Mouse (Mus musculus): ENCODE measurements around the gene Naga. TPM values are rescaled to one million over a fixed set of nuclear protein-coding genes. Genes with fewer than 3 reads are reported as not detected.

Gene Naga
- polyA plus RNA-seq, 1 experiment from 2014 or later, result 29.2 TPM

- WGBS, result 55% methylated on average over 39 of the region's 39 CpGs
- Histone ChIP-seq H3K9me3 (replicated peaks) (0 out of 2 replicates have a peak, but pooled peaks cover 2% of the 10 kb centered on the region), H3K27ac (no peak within 1 kb of the TSS), H3K27me3 (ENCODE audit: low read depth, poor library complexity, severe bottlenecking) (peaks cover 11% of the 10 kb centered on the region), H3K4me3 (0 out of 2 replicates have a peak within 1 kb of the TSS, but pooled peaks have one; percentile 14), H3K36me3 (no peaks in the 10 kb centered on the region), H3K4me1 (peaks cover 6% of the 10 kb centered on the region; the same call in 1 of the 2 replicates)
- DNase-seq (ENCODE audit: low spot score), result peak; percentile 31
Observed at GRCm38 (mm10) chr15:82298764-82299561, 39.8 kb downstream of the Naga start, which contains the start of gene Wbp2nl. Gene Wbp2nl, plus strand, starts transcription at chr15:82298954.

- no peak overlapping the region for H3K27ac ChIP-seq
- peaks cover 16% of the 10 kb centered on the region for H3K4me1 ChIP-seq
- H3K36me3 ChIP-seq, result peaks cover 31% of the 10 kb centered on the region
- H3K9me3 ChIP-seq (replicated peaks), result 0 out of 2 replicates have a peak, but pooled peaks cover 2% of the 10 kb centered on the region
- H3K4me3 ChIP-seq, result no peak overlapping the region
- peaks cover 7% of the 10 kb centered on the region for H3K27me3 ChIP-seq (ENCODE audit: low read depth, poor library complexity, severe bottlenecking)
- WGBS, result 58% methylated on average over 8 of the region's 8 CpGs
- peak; percentile 35 for DNase-seq (ENCODE audit: low spot score)
Observed at GRCm38 (mm10) chr15:82294059-82294458, 44.7 kb downstream of the Naga start.

GRCm38 (mm10) chr15:82293271-82293711 is 45.4 kb downstream of the Naga start:
- Histone ChIP-seq H3K36me3 (peaks cover 38% of the 10 kb centered on the region), H3K4me3 (no peak overlapping the region), H3K27ac (no peak overlapping the region), H3K9me3 (replicated peaks) (no peaks in the 10 kb centered on the region), H3K4me1 (peaks cover 12% of the 10 kb centered on the region), H3K27me3 (ENCODE audit: low read depth, poor library complexity, severe bottlenecking) (no peaks in the 10 kb centered on the region)
- DNase-seq (ENCODE audit: low spot score), result no peak
- WGBS, result 20% methylated on average over 7 of the region's 7 CpGs

- no peak for DNase-seq (ENCODE audit: low spot score)
- Histone ChIP-seq H3K9me3 (replicated peaks) (no peaks in the 10 kb centered on the region), H3K36me3 (peaks cover 43% of the 10 kb centered on the region), H3K27ac (no peak overlapping the region), H3K27me3 (ENCODE audit: low read depth, poor library complexity, severe bottlenecking) (no peaks in the 10 kb centered on the region), H3K4me1 (peaks cover 12% of the 10 kb centered on the region), H3K4me3 (no peak overlapping the region)
- WGBS, result 33% methylated on average over 5 of the region's 5 CpGs
Observed at GRCm38 (mm10) chr15:82292851-82293250, 45.9 kb downstream of the Naga start.

GRCm38 (mm10) chr15:82290252-82290651 is 48.5 kb downstream of the Naga start:
- Histone ChIP-seq H3K36me3 (peaks cover 68% of the 10 kb centered on the region), H3K9me3 (replicated peaks) (no peaks in the 10 kb centered on the region), H3K27ac (no peak overlapping the region), H3K4me1 (peaks cover 12% of the 10 kb centered on the region), H3K4me3 (no peak overlapping the region), H3K27me3 (ENCODE audit: low read depth, poor library complexity, severe bottlenecking) (no peaks in the 10 kb centered on the region)
- WGBS, result 92% methylated on average over 7 of the region's 7 CpGs
- DNase-seq (ENCODE audit: low spot score), result no peak

DNA sequence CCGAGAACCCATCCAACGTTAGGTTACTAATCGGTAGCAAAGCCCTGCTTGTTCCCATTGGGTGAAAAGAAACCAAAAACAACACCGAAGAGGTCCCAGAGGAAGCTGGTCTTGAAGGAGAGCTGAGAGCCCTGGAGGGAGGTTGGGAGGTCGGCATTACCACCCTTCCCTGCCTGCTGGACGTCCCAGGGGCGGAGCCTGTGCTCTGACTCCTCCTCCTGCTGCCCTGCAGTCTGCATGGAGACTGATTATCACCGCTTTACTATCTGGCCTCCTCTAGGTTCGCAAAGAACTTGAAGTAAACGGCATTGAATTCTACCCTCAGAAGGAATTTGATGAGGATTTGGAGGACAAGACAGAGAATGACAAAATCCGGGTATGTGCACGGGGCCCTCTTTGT is 52.6 kb downstream of the Naga start:
- Histone ChIP-seq H3K4me1 (no peaks in the 10 kb centered on the region), H3K9me3 (replicated peaks) (no peaks in the 10 kb centered on the region), H3K36me3 (peaks cover 97% of the 10 kb centered on the region), H3K27ac (no peak overlapping the region), H3K4me3 (no peak overlapping the region), H3K27me3 (ENCODE audit: low read depth, poor library complexity, severe bottlenecking) (no peaks in the 10 kb centered on the region)
- no peak for DNase-seq (ENCODE audit: low spot score)
- WGBS, result 59% methylated on average over 12 of the region's 12 CpGs

DNA sequence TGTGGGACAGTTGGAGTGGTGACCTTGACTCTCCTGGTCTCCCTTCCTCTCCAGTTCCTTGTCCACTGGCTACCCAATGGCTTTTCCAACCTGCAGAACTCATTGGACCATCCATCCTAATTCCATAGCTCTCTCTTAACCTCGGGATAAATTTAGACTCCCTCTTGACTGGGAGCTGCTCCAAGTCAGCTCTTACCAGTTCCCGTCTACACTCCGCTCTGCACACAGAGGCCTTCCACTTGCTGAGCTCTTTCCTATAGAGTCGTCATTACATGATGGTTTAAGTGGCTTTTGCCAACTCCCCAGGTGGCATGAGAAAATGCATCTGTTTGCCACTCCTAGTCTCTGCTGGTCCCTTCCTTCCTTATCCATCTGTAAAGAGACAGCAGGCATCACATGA is 58.1 kb downstream of the Naga start:
- 86% methylated on average over 4 of the region's 4 CpGs for WGBS
- no peaks in the 10 kb centered on the region for H3K9me3 ChIP-seq (replicated peaks)
- no peaks in the 10 kb centered on the region for H3K27me3 ChIP-seq (ENCODE audit: low read depth, poor library complexity, severe bottlenecking)
- H3K27ac ChIP-seq, result no peak overlapping the region
- DNase-seq (ENCODE audit: low spot score), result no peak
- H3K4me1 ChIP-seq, result peaks cover 13% of the 10 kb centered on the region
- H3K36me3 ChIP-seq, result peaks cover 77% of the 10 kb centered on the region
- H3K4me3 ChIP-seq, result no peak overlapping the region

Other genes starting within 250 kb of the Naga start
- gene Ccdc134, start 211.0 kb downstream of the Naga start, polyA plus RNA-seq (2016; fragmentation: Nextera tagmentation; extraction: Ambion mirVana), result 22.8 and 23.6 TPM in 2 replicates
- 182 and 190 TPM in 2 replicates for gene Srebf2, start 191.7 kb downstream of the Naga start, polyA plus RNA-seq (2016; fragmentation: Nextera tagmentation; extraction: Ambion mirVana)
- gene Shisa8, start 126.1 kb downstream of the Naga start, polyA plus RNA-seq (2016; fragmentation: Nextera tagmentation; extraction: Ambion mirVana), result 0.15 TPM in 1 of 2 replicates, not detected in the other
- gene Tnfrsf13c, start 114.6 kb downstream of the Naga start, polyA plus RNA-seq (2016; fragmentation: Nextera tagmentation; extraction: Ambion mirVana), result 0.15 and 0.33 TPM in 2 replicates
- gene Cenpm, start 94.2 kb downstream of the Naga start, polyA plus RNA-seq (2016; fragmentation: Nextera tagmentation; extraction: Ambion mirVana), result 83.9 and 86.0 TPM in 2 replicates
- not detected in 2 replicates for gene 1500009C09Rik, start 86.5 kb downstream of the Naga start, polyA plus RNA-seq (2016; fragmentation: Nextera tagmentation; extraction: Ambion mirVana)
- gene Sept3, start 64.0 kb downstream of the Naga start, polyA plus RNA-seq (2016; fragmentation: Nextera tagmentation; extraction: Ambion mirVana), result 32.9 and 41.5 TPM in 2 replicates
- 0.16 and 0.38 TPM in 2 replicates for gene Wbp2nl, start 40.0 kb downstream of the Naga start, polyA plus RNA-seq (2016; fragmentation: Nextera tagmentation; extraction: Ambion mirVana)
- 5.4 and 7.4 TPM in 2 replicates for gene Pheta2, start within 50 bp of the Naga start, polyA plus RNA-seq (2016; fragmentation: Nextera tagmentation; extraction: Ambion mirVana)
- gene Smdt1, start within 50 bp of the Naga start, polyA plus RNA-seq (2016; fragmentation: Nextera tagmentation; extraction: Ambion mirVana), result 211 and 212 TPM in 2 replicates
- gene Ndufa6, start 15.4 kb upstream of the Naga start, polyA plus RNA-seq (2016; fragmentation: Nextera tagmentation; extraction: Ambion mirVana), result 243 and 262 TPM in 2 replicates
- 0.80 and 2.9 TPM in 2 replicates for gene Cyp2d22, start 41.3 kb upstream of the Naga start, polyA plus RNA-seq (2016; fragmentation: Nextera tagmentation; extraction: Ambion mirVana)
- not detected in 2 replicates for gene Cyp2d11, start 55.1 kb upstream of the Naga start, polyA plus RNA-seq (2016; fragmentation: Nextera tagmentation; extraction: Ambion mirVana)
- not detected in 2 replicates for gene Cyp2d10, start 68.3 kb upstream of the Naga start, polyA plus RNA-seq (2016; fragmentation: Nextera tagmentation; extraction: Ambion mirVana)
- not detected in 2 replicates for gene Cyp2d9, start 94.5 kb upstream of the Naga start, polyA plus RNA-seq (2016; fragmentation: Nextera tagmentation; extraction: Ambion mirVana)
- not detected in 2 replicates for gene Cyp2d12, start 216.1 kb upstream of the Naga start, polyA plus RNA-seq (2016; fragmentation: Nextera tagmentation; extraction: Ambion mirVana)

All from limb, embryonic 10.5 days (tissue).